Mouse (Mus musculus) kidney, adult 9 months (tissue): ENCODE measurements at regions not wholly inside any gene's neighbourhood (a gene's known extent, or its start where the extent isn't known, plus 50 kb on each side); places are given as distances from the start of the nearest gene placed in this dataset.

Source experiments
- DNase-seq: peaks from one replicate; pipeline ENCODE4 v3.0.0; 2022

DNA sequence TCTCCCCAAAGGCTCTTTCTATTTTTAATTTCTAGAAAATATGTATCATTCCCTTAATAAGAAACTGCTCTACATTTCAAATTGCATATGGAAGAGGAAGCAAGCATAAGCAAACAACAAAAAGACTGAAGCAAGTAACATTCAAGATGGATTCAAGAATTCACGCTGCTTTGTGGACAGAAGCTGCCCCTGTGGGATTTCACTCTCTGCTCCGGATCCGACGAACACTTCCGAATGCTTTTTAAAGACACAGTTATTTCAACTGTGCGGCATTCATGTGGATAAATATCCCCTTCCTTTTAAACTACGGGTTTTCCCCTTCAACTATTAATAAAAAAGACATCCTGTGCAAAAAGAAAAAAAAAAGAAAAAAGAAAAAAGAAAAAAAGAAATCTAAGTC is 234.7 kb upstream of the Hnrnpa3 start:
- DNase-seq: no peak

GRCm38 (mm10) chr2:75424911-75425310 is 234.2 kb upstream of the Hnrnpa3 start:
- no peak for DNase-seq

- no peak for DNase-seq
Measured at GRCm38 (mm10) chr2:75425384-75425783, 233.7 kb upstream of the Hnrnpa3 start.

DNA sequence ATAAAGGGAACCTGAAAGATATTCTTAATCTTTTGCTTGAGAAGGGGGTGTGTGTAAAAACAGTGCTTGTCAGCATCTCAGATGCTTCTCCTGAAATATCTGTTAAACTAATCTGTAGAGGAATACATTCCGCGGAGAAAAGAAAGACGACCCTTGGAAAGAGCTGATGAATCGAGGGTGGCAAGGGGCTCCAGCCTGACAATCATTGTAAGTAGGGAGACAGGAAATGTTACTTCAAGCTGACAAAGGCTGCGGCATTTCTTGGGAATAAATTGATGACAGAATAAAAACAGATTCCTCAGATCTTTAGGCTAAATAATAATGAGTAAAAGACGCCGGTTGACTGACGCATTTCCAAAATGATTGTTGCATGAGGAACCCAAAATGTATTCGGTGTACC is 233.3 kb upstream of the Hnrnpa3 start:
- no peak for DNase-seq

DNA sequence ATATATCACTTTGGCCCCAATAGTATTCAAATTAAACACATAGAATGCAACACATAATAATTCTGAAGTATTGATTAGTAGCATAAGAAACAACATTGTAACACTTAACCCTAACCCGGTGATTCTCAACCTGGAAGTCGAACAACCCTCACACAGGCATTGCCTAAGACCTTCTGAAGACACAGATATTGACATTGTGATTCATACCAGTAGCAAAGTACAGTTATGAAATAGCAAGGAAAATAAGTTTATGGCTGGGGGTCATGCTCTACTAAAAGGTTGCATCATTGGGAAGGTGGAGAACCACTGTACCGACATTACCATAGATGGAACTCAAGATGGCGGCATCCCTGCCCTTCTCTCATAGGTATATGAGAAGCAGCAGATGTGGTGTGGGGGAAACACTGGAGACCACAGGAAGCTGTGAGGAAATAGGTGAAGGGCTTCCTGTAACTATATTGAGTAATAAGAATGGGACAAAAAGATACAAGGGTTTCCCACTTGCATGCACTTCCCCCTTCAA is 231.1 kb upstream of the Hnrnpa3 start:
- no peak for DNase-seq

- DNase-seq: no peak
Measured at GRCm38 (mm10) chr2:75430161-75430940, 228.7 kb upstream of the Hnrnpa3 start.

DNA sequence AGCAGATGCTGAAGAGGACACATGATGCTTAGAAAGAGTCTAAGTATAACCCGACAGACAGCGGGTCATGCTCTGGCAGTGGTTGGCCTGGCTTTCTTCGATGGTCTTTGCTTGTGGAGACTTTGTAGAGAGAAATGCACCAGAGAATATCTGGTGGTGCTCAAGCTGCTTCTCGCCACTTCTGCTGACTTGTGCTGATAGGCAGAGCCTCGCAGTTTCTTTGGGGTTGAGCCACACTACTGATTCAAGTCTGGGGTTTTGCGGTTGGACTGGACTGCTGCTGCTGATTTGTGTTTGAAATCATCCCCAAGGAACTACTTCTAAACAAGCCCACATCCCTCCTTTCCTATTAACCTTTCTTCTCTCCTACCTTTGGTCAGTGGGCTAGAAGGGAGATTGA is 227.1 kb upstream of the Hnrnpa3 start:
- DNase-seq: no peak

GRCm38 (mm10) chr2:75434521-75434920 is 224.5 kb upstream of the Hnrnpa3 start:
- DNase-seq: no peak

DNA sequence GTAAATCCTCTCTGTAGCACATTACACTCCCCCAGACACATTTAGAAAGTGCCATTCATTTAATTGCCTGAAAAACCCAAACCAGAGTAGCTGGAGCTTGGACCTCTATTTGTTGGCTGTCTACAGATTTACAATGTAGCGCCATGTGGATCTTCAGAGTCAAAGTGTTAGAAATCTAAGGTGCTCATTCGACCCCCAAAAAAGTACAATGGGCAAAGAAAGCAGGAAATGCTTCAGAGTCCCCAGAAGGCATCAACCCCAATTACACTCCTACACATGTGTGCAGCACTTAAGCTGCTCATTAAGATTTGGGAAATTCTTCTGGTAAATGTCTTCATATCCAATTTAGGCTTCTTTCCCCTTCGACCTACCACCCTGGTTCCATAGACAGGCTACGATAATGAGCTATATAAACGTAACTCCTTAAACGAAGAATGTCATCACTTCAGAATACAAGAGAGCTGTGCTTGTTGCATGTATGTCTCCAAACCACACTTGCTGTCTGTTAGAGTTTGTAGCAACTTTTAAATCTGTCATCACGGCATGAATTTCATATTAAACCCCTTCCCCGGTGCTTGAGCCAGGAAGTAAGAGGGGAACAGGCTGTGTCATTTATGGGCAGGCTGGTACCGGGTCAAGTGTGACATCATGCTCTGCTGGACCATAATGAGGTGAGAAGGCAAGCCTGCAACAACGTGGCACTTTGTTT is 219.4 kb upstream of the Hnrnpa3 start:
- no peak for DNase-seq

- no peak for DNase-seq
Measured at GRCm38 (mm10) chr2:75442632-75443031, 216.4 kb upstream of the Hnrnpa3 start.

DNA sequence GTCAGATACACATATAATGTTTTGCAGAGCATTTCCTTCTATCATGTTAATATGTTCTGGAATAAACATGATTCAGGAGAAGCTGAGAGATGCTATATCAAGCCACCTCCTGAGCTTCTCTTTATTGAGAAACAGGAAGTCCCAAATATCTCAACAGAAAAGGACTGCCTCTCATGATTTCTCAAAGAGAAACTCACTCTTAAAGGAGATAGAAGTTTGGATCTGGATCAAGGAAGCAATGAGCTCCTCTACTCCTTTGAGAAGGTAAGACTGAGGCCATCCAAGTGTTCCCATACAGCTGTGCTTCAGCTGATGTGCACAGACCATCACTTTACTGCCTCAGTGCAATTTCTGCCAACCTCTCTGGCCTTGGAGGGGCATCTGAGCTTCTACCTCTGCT is 213.9 kb upstream of the Hnrnpa3 start:
- DNase-seq: no peak

GRCm38 (mm10) chr2:75446996-75447715 is 211.9 kb upstream of the Hnrnpa3 start:
- no peak for DNase-seq

- no peak for DNase-seq
Measured at GRCm38 (mm10) chr2:75448221-75448620, 210.8 kb upstream of the Hnrnpa3 start.

GRCm38 (mm10) chr2:75451846-75452267 is 207.2 kb upstream of the Hnrnpa3 start:
- DNase-seq: no peak

DNA sequence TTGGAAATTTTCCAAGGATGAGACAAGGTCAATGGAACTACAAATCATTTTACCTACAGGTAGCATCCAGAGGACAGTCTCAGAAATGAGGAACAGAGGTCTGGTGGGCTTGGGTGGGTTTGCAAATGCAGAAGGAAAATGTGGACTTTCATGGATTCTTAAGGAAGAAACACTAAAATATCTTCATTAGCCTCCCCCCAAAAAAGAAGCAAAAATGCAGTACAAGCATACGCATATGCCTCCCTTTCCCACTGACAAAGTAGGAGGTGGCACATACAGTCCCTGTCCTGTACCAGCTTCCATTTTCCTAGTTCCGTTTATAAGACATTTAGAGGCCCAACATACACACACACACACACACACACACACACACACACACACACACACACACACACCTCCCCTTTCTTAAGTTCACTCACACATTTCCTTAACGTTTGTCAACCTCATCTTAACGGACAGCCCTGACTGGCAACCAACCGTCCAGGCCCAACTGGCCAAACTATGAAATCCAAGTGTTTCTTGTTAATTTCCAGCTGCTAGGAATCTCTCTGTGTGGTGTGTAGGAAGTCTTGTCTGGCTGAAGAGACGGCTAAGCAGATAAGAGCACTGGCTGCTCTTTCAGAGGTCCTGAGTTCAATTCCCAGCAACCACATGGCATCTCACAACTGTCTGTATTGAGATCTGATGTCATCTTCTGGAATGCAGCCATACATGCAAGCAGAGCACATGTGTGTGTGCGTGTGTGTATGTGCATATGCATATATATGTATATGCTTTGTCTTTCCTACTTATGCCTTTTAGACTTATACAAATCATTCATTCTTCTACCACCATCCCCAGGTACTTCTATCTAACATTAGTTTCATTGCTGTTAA is 206.6 kb upstream of the Hnrnpa3 start:
- no peak for DNase-seq

GRCm38 (mm10) chr2:75455481-75455880 is 203.6 kb upstream of the Hnrnpa3 start:
- DNase-seq: no peak

DNA sequence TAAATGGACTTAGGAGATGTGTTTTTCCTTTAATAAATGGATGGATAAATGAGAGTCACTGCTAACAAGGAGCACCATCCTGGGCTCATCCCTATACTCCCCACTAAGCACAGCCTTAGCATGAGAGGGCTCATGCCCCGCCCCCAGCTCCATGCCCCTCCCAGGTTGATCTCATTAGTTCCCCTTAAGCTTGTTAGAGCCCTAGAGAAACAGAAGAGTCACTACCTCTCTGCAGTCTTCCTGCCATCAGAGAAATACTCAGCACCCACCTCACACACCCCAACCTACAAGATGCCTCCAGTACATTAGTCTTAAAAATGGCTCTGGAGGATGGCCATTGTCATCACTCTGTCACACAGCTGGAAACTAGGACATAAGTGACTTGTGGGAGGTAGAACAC is 202.8 kb upstream of the Hnrnpa3 start:
- no peak for DNase-seq

DNA sequence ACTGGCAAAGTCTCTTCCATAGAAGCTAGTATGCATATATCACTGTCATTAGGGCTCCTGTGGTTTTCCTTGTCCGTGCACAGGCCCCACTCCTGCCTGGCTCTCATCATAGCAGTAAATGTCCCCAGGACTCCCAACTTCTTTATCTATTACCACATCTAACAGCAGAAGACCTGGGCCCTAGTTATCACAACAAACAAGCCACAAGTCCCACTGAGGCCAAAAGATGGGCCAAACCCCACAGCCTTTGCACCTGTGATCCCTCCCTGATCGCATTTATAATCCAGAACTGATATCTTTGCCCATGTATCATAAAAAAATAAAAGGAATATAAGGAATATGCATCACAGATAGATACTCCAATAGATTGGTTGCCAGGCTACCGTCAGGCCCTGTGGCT is 201.6 kb upstream of the Hnrnpa3 start:
- DNase-seq: no peak

DNA sequence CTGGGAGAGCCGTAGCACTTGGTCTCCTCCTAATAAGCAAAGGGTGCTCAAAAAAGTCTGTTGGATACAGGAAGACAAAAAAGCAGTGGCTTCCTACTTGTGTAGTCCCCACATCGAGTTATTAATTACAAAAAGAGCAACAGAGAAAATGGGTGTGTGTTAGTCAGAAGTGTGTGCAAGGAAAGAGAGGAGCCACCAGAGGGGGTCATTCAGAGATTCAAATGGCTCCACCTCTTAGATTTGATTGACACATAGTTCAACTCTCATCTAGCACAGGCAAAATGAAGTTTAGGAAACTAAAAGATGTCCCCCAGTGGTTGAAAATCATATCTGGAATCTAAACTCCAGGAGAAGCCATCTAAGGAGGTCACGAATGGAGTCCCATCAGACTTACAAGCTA is 200.2 kb upstream of the Hnrnpa3 start:
- DNase-seq: no peak

DNA sequence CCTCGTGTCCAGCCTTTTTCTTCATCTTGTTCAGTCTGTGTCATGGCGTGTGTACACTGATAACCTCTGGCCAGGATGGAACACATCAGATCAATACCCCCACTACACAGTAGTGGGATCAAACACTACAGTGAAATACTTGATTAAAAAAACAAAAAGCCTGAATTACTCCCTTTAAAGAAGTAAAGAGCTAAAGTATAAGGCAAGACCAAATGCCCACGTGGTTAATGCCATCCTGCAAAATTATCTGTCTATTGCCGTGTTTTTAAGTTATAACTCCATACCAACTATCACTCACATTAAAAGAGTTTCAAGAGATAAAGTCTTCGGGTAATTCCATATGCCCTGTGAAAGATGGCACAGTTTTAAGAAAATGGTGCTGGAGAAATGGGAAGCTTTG is 198.6 kb upstream of the Hnrnpa3 start:
- DNase-seq: no peak

DNA sequence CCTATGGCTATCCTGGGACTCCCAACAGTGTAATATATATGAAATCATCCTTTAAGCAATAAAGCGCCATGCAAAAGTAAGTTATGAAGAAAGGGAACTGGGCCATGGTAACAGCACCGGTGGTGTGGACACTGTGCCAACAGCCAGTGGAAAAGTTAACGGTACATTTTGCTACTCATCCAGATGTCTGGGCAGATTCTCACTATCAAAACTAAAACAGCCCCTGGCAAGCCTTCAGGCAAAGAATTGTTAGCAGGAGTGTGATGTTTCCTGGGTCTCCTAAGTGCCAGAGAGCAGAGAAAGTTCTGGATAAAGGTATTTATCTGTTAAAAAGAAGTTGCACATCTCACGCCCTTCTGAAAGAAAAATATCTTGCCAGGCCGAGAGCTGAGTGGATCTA is 198.0 kb upstream of the Hnrnpa3 start:
- no peak for DNase-seq

DNA sequence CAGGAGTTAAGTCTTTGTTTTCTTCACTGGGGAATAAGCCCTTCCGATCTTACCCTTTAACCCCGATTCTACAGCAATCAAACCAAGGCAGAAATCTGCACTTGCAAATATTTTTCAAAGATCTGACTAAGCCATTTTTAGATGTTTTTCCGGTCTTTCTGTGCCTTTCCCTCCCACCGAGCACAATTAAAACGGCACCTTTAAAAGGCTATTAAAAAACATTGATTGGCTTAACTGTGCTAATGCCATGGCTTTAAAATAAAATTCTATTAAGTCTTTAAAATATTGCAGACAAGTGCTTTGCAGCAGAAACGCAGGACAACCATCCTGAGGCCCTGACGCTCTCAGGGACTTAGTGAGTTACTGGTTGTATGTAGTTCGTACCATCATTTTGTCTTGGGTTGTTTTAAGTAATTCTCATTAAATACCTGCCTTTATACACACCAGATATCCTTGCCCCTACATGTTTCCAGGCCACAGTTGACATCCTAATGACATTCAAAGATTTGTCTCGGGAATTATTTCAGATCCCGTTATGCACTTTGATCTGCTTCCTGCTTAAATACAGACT is 197.6 kb upstream of the Hnrnpa3 start:
- DNase-seq: no peak
